Mouse (Mus musculus) midbrain, embryonic 12.5 days (tissue): ENCODE measurements around the gene Efcab12. TPM values are rescaled to one million over a fixed set of nuclear protein-coding genes. Genes with fewer than 3 reads are reported as not detected.
"Not testable (repeated sequence)": the region's sequence is repeated elsewhere in the genome, so short reads cannot be mapped to it uniquely, and the experiment has no call there.

Experiments used
- ATAC-seq: fragments of 200-750 bp; cut with Nextera tagmentation; 2 replicates; pipeline ENCODE4 v1.8.0; 2017; ENCODE audit warnings: low read depth, moderate TSS enrichment, moderate library complexity; ENCODE audit not compliant: low FRiP score
- H3K27ac ChIP-seq: fragments of 300-500 bp; sonication (generic); replicated peaks from 2 replicates; pipeline ENCODE4 v1.5.1; 2016; ENCODE audit warnings: mild to moderate bottlenecking
- H3K27me3 ChIP-seq: fragments of 300-500 bp; sonication (generic); 2 replicates; pipeline ENCODE4 v1.6.1; 2016; ENCODE audit warnings: mild to moderate bottlenecking
- H3K36me3 ChIP-seq: fragments of 300-500 bp; sonication (generic); 2 replicates; pipeline ENCODE4 v1.6.1; 2016
- H3K4me1 ChIP-seq: fragments of 300-500 bp; sonication (generic); 2 replicates; pipeline ENCODE4 v1.6.1; 2016
- H3K4me2 ChIP-seq: fragments of 300-500 bp; sonication (generic); replicated peaks from 2 replicates; pipeline ENCODE4 v1.6.1; 2016; ENCODE audit warnings: mild to moderate bottlenecking, moderate library complexity
- H3K4me3 ChIP-seq: fragments of 300-500 bp; sonication (generic); 2 replicates; pipeline ENCODE4 v1.5.1; 2016; ENCODE audit warnings: mild to moderate bottlenecking
- H3K9ac ChIP-seq: fragments of 300-500 bp; sonication (generic); replicated peaks from 2 replicates; pipeline ENCODE4 v1.6.1; 2016; ENCODE audit warnings: mild to moderate bottlenecking, moderate library complexity
- H3K9me3 ChIP-seq: fragments of 300-500 bp; sonication (generic); 2 replicates; pipeline ENCODE4 v1.6.1; 2016; ENCODE audit warnings: mild to moderate bottlenecking
- WGBS: fragments of 180-500 bp; shearing (Covaris S2); methylation state at CpG from one replicate; pipeline ENCODE4 v1.1.7; 2016; 5-methylcytosine and 5-hydroxymethylcytosine counted together
- polyA plus RNA-seq: library from polyadenylated mRNA; unstranded; fragments of >200 nt; fragmentation: Nextera tagmentation; extraction: Ambion mirVana; gene quantifications from 2 replicates; pipeline ENCODE4 v1.2.1, GENCODE M21; 2016

Gene Efcab12
- polyA plus RNA-seq, 1 experiment from 2014 or later: 2.1 TPM

DNA sequence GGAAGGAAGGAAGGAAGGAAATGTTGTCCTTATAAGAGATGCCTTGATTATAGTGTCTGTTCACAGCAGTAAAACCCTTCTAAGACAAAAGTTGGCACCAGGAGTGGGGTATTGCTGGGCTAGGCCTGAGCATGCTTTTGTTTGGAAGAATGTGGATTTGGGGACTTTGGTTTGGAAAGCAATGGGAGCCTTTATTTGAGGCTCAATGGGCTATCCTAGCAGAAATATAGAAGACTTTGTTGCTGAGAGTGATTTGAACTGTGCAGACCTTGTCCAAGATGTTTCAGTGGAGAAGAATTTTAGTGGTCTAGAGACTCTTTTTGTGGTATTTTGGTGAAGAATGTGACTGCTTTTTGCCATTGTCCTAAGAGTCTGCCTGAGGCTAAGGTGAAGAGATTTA, 4.4 kb downstream of the Efcab12 start:
- no peaks in the 10 kb centered on the region for H3K9me3 ChIP-seq
- H3K27me3 ChIP-seq: no peaks in the 10 kb centered on the region
- no peaks in the 10 kb centered on the region for H3K36me3 ChIP-seq
- ATAC-seq: no peak
- H3K4me1 ChIP-seq: peaks cover 15% of the 10 kb centered on the region; the same call in 1 of the 2 replicates
- H3K4me3 ChIP-seq: no peak overlapping the region
- H3K9ac ChIP-seq: no peak overlapping the region
- H3K27ac ChIP-seq: no peak overlapping the region
- H3K4me2 ChIP-seq: no peak overlapping the region

GRCm38 (mm10) chr6:115832152-115832850, 5.9 kb downstream of the Efcab12 start:
- H3K9ac ChIP-seq: no peak overlapping the region
- 88% methylated on average over 2 of the region's 2 CpGs for whole genome bisulfite sequencing
- no peaks in the 10 kb centered on the region for H3K9me3 ChIP-seq
- H3K36me3 ChIP-seq: no peaks in the 10 kb centered on the region
- H3K4me3 ChIP-seq: no peak overlapping the region
- no peak overlapping the region for H3K4me2 ChIP-seq
- H3K4me1 ChIP-seq: peaks cover 2% of the 10 kb centered on the region; the same call in 1 of the 2 replicates
- no peak overlapping the region for H3K27ac ChIP-seq
- H3K27me3 ChIP-seq: no peaks in the 10 kb centered on the region
- no peak for ATAC-seq

DNA sequence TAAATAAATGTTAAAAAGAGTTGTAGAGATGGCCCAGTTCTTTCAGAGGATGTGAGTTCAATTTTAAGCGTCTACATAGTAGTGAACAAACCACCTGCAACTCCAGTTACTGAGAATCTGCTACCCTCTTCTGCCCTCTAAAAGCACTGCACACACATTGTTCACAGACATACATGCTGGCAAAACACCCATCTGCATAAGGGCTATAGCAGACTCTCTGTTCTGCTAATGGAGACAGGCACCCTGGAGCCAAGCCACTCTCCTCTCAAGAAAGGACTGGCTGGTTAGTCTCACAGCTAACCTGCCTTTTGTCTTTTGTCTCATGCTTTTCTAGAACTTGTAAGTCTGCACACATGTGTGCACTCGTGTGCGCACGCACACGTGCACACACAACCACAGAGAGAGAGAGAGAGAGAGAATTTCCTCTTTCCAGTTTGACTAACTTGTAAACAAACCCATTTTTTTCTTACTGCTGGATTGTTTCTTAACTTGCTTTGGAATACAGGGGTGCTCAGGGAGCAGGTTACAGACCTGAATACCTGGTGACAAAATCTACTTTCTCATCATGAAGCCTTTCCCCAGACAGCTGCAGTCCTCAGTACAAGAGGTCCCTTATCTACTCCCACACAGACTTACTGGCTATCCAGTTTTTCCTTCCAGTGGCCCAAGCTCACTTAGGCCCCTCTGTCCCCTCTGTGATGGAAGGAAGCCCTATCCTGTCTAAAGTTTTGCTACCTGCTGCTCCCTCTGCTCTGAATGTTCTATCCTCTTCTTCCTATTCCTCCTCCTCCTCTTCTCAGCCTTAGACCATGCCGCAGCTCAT, 7.2 kb downstream of the Efcab12 start:
- H3K9me3 ChIP-seq: no peaks in the 10 kb centered on the region
- H3K36me3 ChIP-seq: no peaks in the 10 kb centered on the region
- no peaks in the 10 kb centered on the region for H3K27me3 ChIP-seq
- 90% methylated on average over 6 of the region's 6 CpGs for WGBS
- H3K27ac ChIP-seq: no peak overlapping the region
- H3K4me3 ChIP-seq: no peak overlapping the region
- H3K9ac ChIP-seq: no peak overlapping the region
- ATAC-seq: no peak
- H3K4me2 ChIP-seq: no peak overlapping the region
- no peaks in the 10 kb centered on the region for H3K4me1 ChIP-seq

DNA sequence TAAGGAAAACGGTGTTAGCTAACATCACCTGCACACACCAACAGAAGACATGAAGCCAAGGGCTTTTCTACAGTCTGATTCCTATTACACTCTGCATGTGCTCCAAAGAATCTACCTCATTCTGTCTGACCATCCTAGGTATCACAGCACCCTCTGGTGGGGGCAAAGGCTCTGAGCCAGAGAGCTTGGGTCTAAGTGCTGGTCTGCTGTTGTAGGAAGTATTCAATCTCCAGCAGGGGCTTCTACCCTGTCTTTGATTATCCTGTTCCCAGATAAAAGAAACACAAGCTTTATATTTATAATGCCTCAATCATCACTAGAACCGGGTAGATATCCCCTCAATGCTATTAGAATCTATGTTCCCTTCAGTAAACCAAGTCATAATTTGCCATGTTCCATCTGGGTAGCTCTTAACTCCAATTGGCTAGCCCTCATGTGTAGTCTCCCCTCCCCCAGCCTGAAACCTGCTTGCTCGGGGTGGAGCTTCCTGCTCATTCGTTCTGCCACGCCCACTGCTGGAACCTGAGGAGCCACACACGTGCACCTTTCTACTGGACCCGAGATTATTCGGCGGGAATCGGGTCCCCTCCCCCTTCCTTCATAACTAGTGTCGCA, 14.3 kb downstream of the Efcab12 start:
- peak overlapping the region; percentile 32 for H3K4me2 ChIP-seq
- H3K4me3 ChIP-seq, H3K27me3 ChIP-seq, H3K4me1 ChIP-seq, H3K36me3 ChIP-seq, H3K9ac ChIP-seq, H3K27ac ChIP-seq, H3K9me3 ChIP-seq: not testable (repeated sequence)
- WGBS: 7% methylated on average over 5 of the region's 11 CpGs
- ATAC-seq: peak; percentile 80

GRCm38 (mm10) chr6:115821216-115821993, 16.8 kb downstream of the Efcab12 start:
- H3K4me2 ChIP-seq: no peak overlapping the region
- H3K27me3 ChIP-seq: no peaks in the 10 kb centered on the region
- H3K9me3 ChIP-seq: no peaks in the 10 kb centered on the region
- H3K27ac ChIP-seq: no peak overlapping the region
- H3K4me1 ChIP-seq: no peaks in the 10 kb centered on the region; the same call in 1 of the 2 replicates
- H3K9ac ChIP-seq: no peak overlapping the region
- ATAC-seq: no peak
- H3K36me3 ChIP-seq: no peaks in the 10 kb centered on the region
- no peak overlapping the region for H3K4me3 ChIP-seq
- WGBS: 86% methylated on average over 8 of the region's 8 CpGs

DNA sequence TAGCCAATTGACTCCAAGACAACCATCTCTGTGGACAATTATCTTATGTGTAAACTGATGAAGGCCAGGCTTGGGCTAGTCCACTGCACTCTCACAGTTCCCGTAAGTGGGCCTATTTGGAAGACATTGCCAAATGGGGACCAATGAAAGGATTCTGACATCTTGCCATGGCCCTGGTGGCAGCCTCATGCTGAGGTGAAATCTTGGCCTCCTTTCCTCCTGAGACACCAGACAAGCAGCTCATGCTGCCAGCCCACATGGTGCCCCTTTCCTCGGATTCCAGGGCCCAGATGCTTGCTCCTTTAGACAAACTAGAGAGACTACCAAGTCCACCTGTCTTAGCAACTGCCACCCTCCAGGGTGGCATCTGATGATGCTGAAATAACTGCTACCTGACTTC, 20.1 kb downstream of the Efcab12 start:
- Histone ChIP-seq H3K36me3 (no peaks in the 10 kb centered on the region), H3K4me3 (no peak overlapping the region), H3K27me3 (no peaks in the 10 kb centered on the region), H3K27ac (no peak overlapping the region), H3K9ac (no peak overlapping the region), H3K4me1 (no peaks in the 10 kb centered on the region), H3K4me2 (no peak overlapping the region), H3K9me3 (no peaks in the 10 kb centered on the region)
- 88% methylated on average over 2 of the region's 2 CpGs for WGBS
- no peak for ATAC-seq

DNA sequence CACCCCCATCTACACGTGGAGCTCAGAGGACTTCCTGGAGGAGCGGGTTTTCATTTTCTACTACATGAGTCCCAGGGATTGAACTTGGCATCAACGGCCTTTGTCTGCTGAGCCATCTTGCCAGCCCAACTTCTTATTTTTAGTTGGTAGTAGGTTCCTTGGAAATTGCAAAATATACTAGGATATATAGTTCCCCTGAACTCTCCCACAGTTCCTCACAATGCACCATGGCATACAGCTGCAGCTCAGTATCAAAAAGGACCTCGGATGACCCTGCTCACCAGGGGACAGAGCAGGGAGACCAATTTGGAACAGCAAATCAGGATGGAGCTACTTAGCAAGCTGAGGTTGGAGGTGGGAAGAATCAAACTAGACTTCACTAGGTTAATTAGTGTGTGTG, 23.2 kb downstream of the Efcab12 start:
- 78% methylated on average over 4 of the region's 4 CpGs for WGBS
- Histone ChIP-seq H3K4me2 (no peak overlapping the region), H3K27me3 (no peaks in the 10 kb centered on the region), H3K9ac (no peak overlapping the region), H3K36me3 (no peaks in the 10 kb centered on the region), H3K27ac (no peak overlapping the region), H3K9me3 (no peaks in the 10 kb centered on the region), H3K4me3 (no peak overlapping the region), H3K4me1 (no peaks in the 10 kb centered on the region)
- no peak for ATAC-seq

GRCm38 (mm10) chr6:115814104-115814503, 24.1 kb downstream of the Efcab12 start:
- Histone ChIP-seq H3K9ac (no peak overlapping the region), H3K27ac (no peak overlapping the region), H3K4me2 (no peak overlapping the region), H3K9me3 (no peaks in the 10 kb centered on the region), H3K4me1 (no peaks in the 10 kb centered on the region), H3K4me3 (no peak overlapping the region), H3K27me3 (no peaks in the 10 kb centered on the region), H3K36me3 (no peaks in the 10 kb centered on the region)
- WGBS: 37% methylated on average over 4 of the region's 4 CpGs
- ATAC-seq: no peak

DNA sequence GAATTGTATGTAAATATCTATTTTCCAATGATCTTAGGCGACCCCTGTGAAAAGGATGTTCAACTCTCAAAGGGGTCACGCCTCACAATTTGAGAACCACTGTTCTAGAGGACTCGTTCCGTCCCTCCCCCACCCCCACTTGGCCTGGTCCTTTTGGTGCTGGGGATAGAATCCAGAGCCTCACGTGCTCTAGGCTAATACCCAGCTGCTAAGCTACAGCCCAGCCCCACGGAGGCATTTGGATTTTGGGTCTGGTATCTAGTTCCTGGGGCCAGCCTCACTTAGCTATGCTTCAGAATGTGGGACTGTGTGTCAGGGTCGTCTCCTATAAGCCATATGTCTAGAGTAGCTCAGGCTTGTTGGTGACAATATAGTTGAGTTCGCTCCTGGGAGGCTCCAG, 26.6 kb downstream of the Efcab12 start:
- no peak overlapping the region for H3K27ac ChIP-seq
- peaks cover 9% of the 10 kb centered on the region for H3K4me1 ChIP-seq
- H3K9ac ChIP-seq: no peak overlapping the region; the same call in 1 of the 2 replicates
- H3K4me2 ChIP-seq: no peak overlapping the region
- H3K36me3 ChIP-seq: peaks cover 9% of the 10 kb centered on the region
- 70% methylated on average over 8 of the region's 8 CpGs for WGBS
- no peaks in the 10 kb centered on the region for H3K9me3 ChIP-seq
- H3K27me3 ChIP-seq: no peaks in the 10 kb centered on the region
- H3K4me3 ChIP-seq: no peak overlapping the region
- ATAC-seq: no peak

GRCm38 (mm10) chr6:115808488-115809231, 29.6 kb downstream of the Efcab12 start, which contains the start of gene Rpl32:
Rpl32 (minus strand) TSS chr6:115808747.
- no peaks in the 10 kb centered on the region for H3K9me3 ChIP-seq
- peak; percentile 86 for ATAC-seq
- under 1% methylated on average over 47 of the region's 47 CpGs for WGBS

DNA sequence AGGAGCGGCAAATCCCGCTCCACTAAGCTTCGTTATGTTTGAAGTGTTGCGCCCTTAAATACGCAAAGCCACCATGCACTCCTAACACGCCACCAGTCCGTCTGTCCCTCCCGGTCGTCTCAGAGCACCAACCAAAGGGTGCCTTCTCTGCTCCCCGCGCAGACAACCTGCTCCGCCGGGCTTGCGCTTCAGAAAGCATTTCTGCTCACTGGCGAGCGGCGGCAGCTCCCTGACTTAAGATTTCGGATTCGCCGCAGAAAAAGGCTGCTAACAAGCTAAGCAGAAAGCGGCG, 30.1 kb downstream of the Efcab12 start:
- ATAC-seq: no peak
- Histone ChIP-seq H3K27ac (peak overlapping the region; percentile 94), H3K4me1 (peaks cover 18% of the 10 kb centered on the region), H3K4me2 (peak overlapping the region; percentile 89), H3K9ac (peak overlapping the region; percentile 97), H3K9me3 (no peaks in the 10 kb centered on the region), H3K36me3 (peaks cover 43% of the 10 kb centered on the region), H3K27me3 (no peaks in the 10 kb centered on the region), H3K4me3 (peak overlapping the region; percentile 91)
- WGBS: 0% methylated on average over 22 of the region's 22 CpGs

More at GRCm38 (mm10) chr6:115808488-115809231, 29.6 kb downstream of the Efcab12 start, which contains the start of gene Rpl32:
- Histone ChIP-seq H3K9ac (peak within 1 kb of the TSS; percentile 97), H3K27ac (peak within 1 kb of the TSS; percentile 94), H3K27me3 (no peaks in the 10 kb centered on the region), H3K36me3 (peaks cover 38% of the 10 kb centered on the region), H3K4me3 (peak within 1 kb of the TSS; percentile 91), H3K4me2 (peak within 1 kb of the TSS; percentile 89), H3K4me1 (peaks cover 18% of the 10 kb centered on the region)
